Mouse (Mus musculus): ENCODE results near the gene Bcl11b. TPM values are rescaled to one million over a fixed set of nuclear protein-coding genes. Genes with fewer than 3 reads are reported as not detected.

Gene Bcl11b
- total and polyA plus RNA-seq, 2 experiments from 2014 or later: 12.0 to 30.0 TPM

DNA sequence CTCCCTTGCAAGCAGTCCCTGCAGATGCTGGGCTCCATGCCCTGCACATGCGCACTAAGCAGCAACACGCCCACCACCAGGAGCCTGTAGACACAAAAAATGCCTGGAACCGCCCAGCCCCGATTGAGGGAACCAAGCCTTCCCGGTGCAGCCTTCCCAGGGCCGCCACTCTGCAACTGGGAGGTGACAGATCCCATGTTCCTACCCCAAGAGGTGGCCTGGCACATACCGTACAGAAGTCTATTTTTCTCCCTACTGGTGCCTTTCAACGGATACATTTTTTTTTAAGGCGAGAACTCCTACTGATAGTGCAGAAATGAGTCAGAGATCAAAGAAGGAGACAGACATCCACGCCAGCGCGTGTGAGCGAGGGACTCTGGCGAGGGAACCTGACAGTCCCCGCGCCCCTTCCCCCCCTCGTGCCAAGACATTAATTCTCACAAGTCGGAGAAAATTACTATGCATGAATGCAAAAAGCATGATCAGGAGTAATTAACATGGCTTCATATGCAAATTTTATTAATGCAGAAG, 33.5 kb downstream of the Bcl11b start:
- peaks cover 8% of the 10 kb centered on the region; the same call in 1 of the 2 replicates for H3K4me1 ChIP-seq (ENCODE audit: insufficient read depth, low read length)
- ATAC-seq (peak; percentile 28; the same call in 1 of the 2 replicates), DNase-seq (ENCODE audit: low spot score) (peak; percentile 72)
- H3K27me3 ChIP-seq (ENCODE audit: insufficient read depth, low read length): no peaks in the 10 kb centered on the region
- 15% methylated on average over 18 of the region's 18 CpGs for whole genome bisulfite sequencing
- peak overlapping the region; percentile 43 for H3K27ac ChIP-seq
- H3K9ac ChIP-seq (replicated peaks; ENCODE audit: low read length): no peak overlapping the region
- H3K4me3 ChIP-seq (ENCODE audit: low read length): 0 out of 2 replicates have a peak overlapping the region, but pooled peaks have one; percentile 11
- H3K4me2 ChIP-seq (ENCODE audit: low read depth, low read length): peak overlapping the region; percentile 51
- H3K36me3 ChIP-seq (ENCODE audit: insufficient read depth, low read length): no peaks in the 10 kb centered on the region
- TF ChIP-seq CTCF (IDR thresholded peaks at IDR 0.05; ENCODE audit: low read depth): no peak
- H3K9me3 ChIP-seq (ENCODE audit: low read length): no peaks in the 10 kb centered on the region

DNA sequence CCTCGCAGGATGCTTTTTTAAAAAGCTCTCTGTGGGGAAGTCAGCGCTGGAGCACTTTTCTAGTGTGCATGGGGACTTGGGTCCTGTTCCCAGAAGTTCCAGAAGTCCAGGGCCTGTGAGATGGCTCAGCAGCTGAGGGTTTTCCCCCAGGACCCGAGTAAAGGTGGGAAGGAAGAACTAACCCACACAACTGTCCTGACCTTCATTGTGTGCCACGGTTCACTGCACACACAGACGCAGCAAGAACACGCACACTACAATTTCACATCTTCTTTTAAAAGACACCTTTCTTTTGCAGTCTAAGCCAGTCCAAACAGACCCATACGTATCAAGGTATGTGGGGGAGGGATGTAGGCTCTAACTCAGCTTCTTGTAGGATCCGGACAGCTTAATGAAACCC, 34.3 kb downstream of the Bcl11b start:
- WGBS: 66% methylated on average over 8 of the region's 8 CpGs
- DNase-seq (ENCODE audit: low spot score): no peak
- no peak for TF ChIP-seq CTCF (IDR thresholded peaks at IDR 0.05; ENCODE audit: low read depth)
- Histone ChIP-seq H3K36me3 (ENCODE audit: insufficient read depth, low read length) (no peaks in the 10 kb centered on the region), H3K4me1 (ENCODE audit: insufficient read depth, low read length) (peaks cover 8% of the 10 kb centered on the region; the same call in 1 of the 2 replicates), H3K27ac (no peak overlapping the region), H3K9ac (replicated peaks; ENCODE audit: low read length) (no peak overlapping the region), H3K27me3 (ENCODE audit: insufficient read depth, low read length) (no peaks in the 10 kb centered on the region), H3K4me3 (ENCODE audit: low read length) (no peak overlapping the region), H3K9me3 (ENCODE audit: low read length) (no peaks in the 10 kb centered on the region), H3K4me2 (ENCODE audit: low read depth, low read length) (no peak overlapping the region)
- no peak for ATAC-seq

GRCm38 (mm10) chr12:107968331-107968730, 35.1 kb downstream of the Bcl11b start:
- H3K27me3 ChIP-seq (ENCODE audit: insufficient read depth, low read length): no peaks in the 10 kb centered on the region
- DNase-seq (ENCODE audit: low spot score) (no peak), ATAC-seq (no peak)
- no peak overlapping the region for H3K4me3 ChIP-seq (ENCODE audit: low read length)
- no peaks in the 10 kb centered on the region for H3K36me3 ChIP-seq (ENCODE audit: insufficient read depth, low read length)
- H3K27ac ChIP-seq: no peak overlapping the region
- H3K9ac ChIP-seq (replicated peaks; ENCODE audit: low read length): no peak overlapping the region
- no peak for TF ChIP-seq CTCF (IDR thresholded peaks at IDR 0.05; ENCODE audit: low read depth)
- no peak overlapping the region for H3K4me2 ChIP-seq (ENCODE audit: low read depth, low read length)
- WGBS: 85% methylated on average over 3 of the region's 3 CpGs
- no peaks in the 10 kb centered on the region for H3K9me3 ChIP-seq (ENCODE audit: low read length)
- peaks cover 8% of the 10 kb centered on the region; the same call in 1 of the 2 replicates for H3K4me1 ChIP-seq (ENCODE audit: insufficient read depth, low read length)

GRCm38 (mm10) chr12:107967026-107967425, 36.4 kb downstream of the Bcl11b start:
- Histone ChIP-seq H3K4me2 (ENCODE audit: low read depth, low read length) (no peak overlapping the region), H3K4me1 (ENCODE audit: insufficient read depth, low read length) (peaks cover 3% of the 10 kb centered on the region; the same call in 1 of the 2 replicates), H3K4me3 (ENCODE audit: low read length) (no peak overlapping the region), H3K27me3 (ENCODE audit: insufficient read depth, low read length) (no peaks in the 10 kb centered on the region), H3K9ac (replicated peaks; ENCODE audit: low read length) (no peak overlapping the region), H3K9me3 (ENCODE audit: low read length) (no peaks in the 10 kb centered on the region), H3K36me3 (ENCODE audit: insufficient read depth, low read length) (no peaks in the 10 kb centered on the region), H3K27ac (no peak overlapping the region)
- 63% methylated on average over 7 of the region's 7 CpGs for WGBS
- no peak for DNase-seq (ENCODE audit: low spot score)
- TF ChIP-seq CTCF (IDR thresholded peaks at IDR 0.05; ENCODE audit: low read depth): no peak
- no peak for ATAC-seq

DNA sequence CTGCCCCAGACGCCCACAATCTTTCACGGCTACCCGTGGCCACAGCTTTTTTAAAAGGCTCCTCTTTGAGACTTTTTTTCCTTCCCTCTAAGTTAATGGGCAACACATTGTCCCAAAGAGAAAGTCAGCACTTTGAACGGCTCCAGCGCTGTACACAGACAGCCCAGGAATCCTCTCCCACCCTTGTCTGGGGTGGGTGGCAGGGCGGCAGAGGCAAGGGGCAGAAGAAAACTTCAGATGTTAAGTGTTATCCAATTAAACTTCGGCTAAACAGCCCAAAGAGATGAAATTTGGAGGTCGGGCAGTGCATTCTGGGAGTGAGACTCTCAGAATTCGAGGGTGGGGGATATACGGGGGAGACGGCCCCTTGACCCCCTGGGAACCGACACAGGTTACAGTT, 38.3 kb downstream of the Bcl11b start:
- H3K27ac ChIP-seq: no peak overlapping the region
- no peak for DNase-seq (ENCODE audit: low spot score)
- H3K9ac ChIP-seq (replicated peaks; ENCODE audit: low read length): no peak overlapping the region
- no peaks in the 10 kb centered on the region for H3K9me3 ChIP-seq (ENCODE audit: low read length)
- ATAC-seq: no peak
- no peak for TF ChIP-seq CTCF (IDR thresholded peaks at IDR 0.05; ENCODE audit: low read depth)
- no peak overlapping the region for H3K4me3 ChIP-seq (ENCODE audit: low read length)
- H3K4me2 ChIP-seq (ENCODE audit: low read depth, low read length): no peak overlapping the region
- no peaks in the 10 kb centered on the region for H3K27me3 ChIP-seq (ENCODE audit: insufficient read depth, low read length)
- H3K36me3 ChIP-seq (ENCODE audit: insufficient read depth, low read length): no peaks in the 10 kb centered on the region
- 75% methylated on average over 12 of the region's 12 CpGs for WGBS
- no peaks in the 10 kb centered on the region for H3K4me1 ChIP-seq (ENCODE audit: insufficient read depth, low read length)

DNA sequence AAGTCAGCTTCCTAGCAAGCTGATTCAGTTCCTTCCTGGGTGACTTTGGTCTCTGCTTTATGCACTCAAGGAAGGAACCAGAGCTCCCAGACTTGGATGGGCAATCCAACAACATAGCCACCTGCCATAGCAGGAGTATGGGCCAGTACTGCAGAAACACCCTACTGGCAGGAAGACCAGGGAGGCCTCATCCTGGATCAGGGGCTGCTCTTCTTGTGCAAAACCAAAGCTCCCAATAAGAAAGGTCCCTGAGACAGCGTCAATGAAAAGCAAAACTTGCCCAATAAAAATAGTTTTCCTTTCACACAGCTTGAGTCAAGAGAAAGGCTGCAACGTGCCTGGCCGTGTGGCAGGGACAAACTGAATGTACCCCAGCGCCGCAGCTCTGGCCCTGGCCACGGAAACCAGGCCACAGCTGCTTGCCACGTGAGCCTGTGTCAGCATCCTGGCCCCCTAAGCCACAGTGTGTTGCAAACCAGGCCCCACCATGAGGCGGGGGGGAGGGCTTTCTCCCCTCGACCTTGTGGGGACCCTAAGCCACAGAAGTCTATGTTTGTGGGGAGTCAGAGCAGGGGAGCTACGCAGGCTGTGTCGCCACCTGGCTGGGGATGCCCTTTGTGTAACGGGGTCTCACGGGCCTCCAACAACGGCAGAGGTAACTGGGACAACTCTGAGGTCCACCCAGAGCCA, 38.9 kb downstream of the Bcl11b start:
- DNase-seq (ENCODE audit: low spot score) (no peak), ATAC-seq (no peak)
- H3K27me3 ChIP-seq (ENCODE audit: insufficient read depth, low read length): no peaks in the 10 kb centered on the region
- H3K9ac ChIP-seq (replicated peaks; ENCODE audit: low read length): no peak overlapping the region
- no peak overlapping the region for H3K4me2 ChIP-seq (ENCODE audit: low read depth, low read length)
- no peak overlapping the region for H3K27ac ChIP-seq
- TF ChIP-seq CTCF (IDR thresholded peaks at IDR 0.05; ENCODE audit: low read depth): no peak
- H3K36me3 ChIP-seq (ENCODE audit: insufficient read depth, low read length): no peaks in the 10 kb centered on the region
- H3K4me3 ChIP-seq (ENCODE audit: low read length): no peak overlapping the region
- no peaks in the 10 kb centered on the region for H3K9me3 ChIP-seq (ENCODE audit: low read length)
- 76% methylated on average over 14 of the region's 14 CpGs for WGBS
- H3K4me1 ChIP-seq (ENCODE audit: insufficient read depth, low read length): no peaks in the 10 kb centered on the region

DNA sequence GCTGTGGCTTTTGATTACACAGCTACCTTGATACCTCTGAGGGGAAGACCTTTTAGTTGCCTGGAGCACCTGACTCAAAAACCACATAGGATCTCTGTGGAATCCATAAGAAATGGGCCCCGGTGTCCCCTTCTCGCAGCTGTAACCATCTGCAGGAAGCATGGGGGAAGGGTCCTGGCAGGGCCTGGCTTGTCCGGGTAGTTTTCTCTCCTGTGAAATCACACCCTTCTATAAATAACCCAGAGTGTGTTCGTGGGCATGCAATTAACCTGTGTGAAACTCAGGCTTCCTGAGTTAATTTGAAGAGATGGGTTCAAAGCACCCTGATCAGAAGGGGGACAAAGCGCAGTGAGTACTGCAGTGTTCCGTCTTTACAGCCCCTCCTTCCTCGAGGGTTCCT, 40.5 kb downstream of the Bcl11b start:
- H3K9ac ChIP-seq (replicated peaks; ENCODE audit: low read length): no peak overlapping the region
- 52% methylated on average over 7 of the region's 7 CpGs for WGBS
- DNase-seq (ENCODE audit: low spot score): no peak
- H3K9me3 ChIP-seq (ENCODE audit: low read length): no peaks in the 10 kb centered on the region
- H3K4me3 ChIP-seq (ENCODE audit: low read length): no peak overlapping the region
- TF ChIP-seq CTCF (IDR thresholded peaks at IDR 0.05; ENCODE audit: low read depth): no peak
- ATAC-seq: no peak
- no peaks in the 10 kb centered on the region for H3K36me3 ChIP-seq (ENCODE audit: insufficient read depth, low read length)
- no peaks in the 10 kb centered on the region for H3K27me3 ChIP-seq (ENCODE audit: insufficient read depth, low read length)
- no peak overlapping the region for H3K4me2 ChIP-seq (ENCODE audit: low read depth, low read length)
- no peak overlapping the region for H3K27ac ChIP-seq
- no peaks in the 10 kb centered on the region for H3K4me1 ChIP-seq (ENCODE audit: insufficient read depth, low read length)
